Mouse (Mus musculus) liver, embryonic 12.5 days (tissue): ENCODE data around the gene Arfgap2. TPM values are rescaled to one million over a fixed set of nuclear protein-coding genes. Genes with fewer than 3 reads are reported as not detected.

ENCODE experiments used
- ATAC-seq: fragments of 200-750 bp; cut with Nextera tagmentation; 2 replicates; pipeline ENCODE4 v1.8.0; 2017; ENCODE audit warnings: moderate number of reproducible peaks, mild to moderate bottlenecking, moderate library complexity
- H3K27ac ChIP-seq: fragments of 300-500 bp; sonication (generic); 2 replicates; pipeline ENCODE4 v1.5.1; 2016; ENCODE audit warnings: mild to moderate bottlenecking
- H3K27me3 ChIP-seq: fragments of 300-500 bp; sonication (generic); replicated peaks from 2 replicates; pipeline ENCODE4 v1.6.1; 2016; ENCODE audit warnings: mild to moderate bottlenecking, moderate library complexity
- H3K36me3 ChIP-seq: fragments of 300-500 bp; sonication (generic); 2 replicates; pipeline ENCODE4 v1.6.1; 2016; ENCODE audit warnings: mild to moderate bottlenecking, moderate library complexity
- H3K4me1 ChIP-seq: fragments of 300-500 bp; sonication (generic); 2 replicates; pipeline ENCODE4 v1.6.1; 2016
- H3K4me2 ChIP-seq: fragments of 300-500 bp; sonication (generic); 2 replicates; pipeline ENCODE4 v1.6.1; 2016; ENCODE audit warnings: mild to moderate bottlenecking, moderate library complexity
- H3K4me3 ChIP-seq: fragments of 300-500 bp; sonication (generic); 2 replicates; pipeline ENCODE4 v1.5.1; 2016; ENCODE audit warnings: mild to moderate bottlenecking, moderate library complexity
- H3K9ac ChIP-seq: fragments of 300-500 bp; sonication (generic); 2 replicates; pipeline ENCODE4 v1.6.1; 2016; ENCODE audit warnings: mild to moderate bottlenecking, moderate library complexity
- H3K9me3 ChIP-seq: fragments of 300-500 bp; sonication (generic); replicated peaks from 2 replicates; pipeline ENCODE4 v1.6.1; 2016; ENCODE audit warnings: mild to moderate bottlenecking, moderate library complexity
- whole genome bisulfite sequencing: fragments of 180-500 bp; shearing (Covaris S2); methylation state at CpG from one replicate; pipeline ENCODE4 v1.1.7; 2016; ENCODE audit not compliant: insufficient replicate concordance; 5-methylcytosine and 5-hydroxymethylcytosine counted together
- polyA plus RNA-seq: library from polyadenylated mRNA; unstranded; fragments of >200 nt; fragmentation: Nextera tagmentation; extraction: Ambion mirVana; gene quantifications from 2 replicates; pipeline ENCODE4 v1.2.1, GENCODE M21; 2016

The Arfgap2 gene
- polyA plus RNA-seq, 1 experiment from 2014 or later: 80.0 TPM

DNA sequence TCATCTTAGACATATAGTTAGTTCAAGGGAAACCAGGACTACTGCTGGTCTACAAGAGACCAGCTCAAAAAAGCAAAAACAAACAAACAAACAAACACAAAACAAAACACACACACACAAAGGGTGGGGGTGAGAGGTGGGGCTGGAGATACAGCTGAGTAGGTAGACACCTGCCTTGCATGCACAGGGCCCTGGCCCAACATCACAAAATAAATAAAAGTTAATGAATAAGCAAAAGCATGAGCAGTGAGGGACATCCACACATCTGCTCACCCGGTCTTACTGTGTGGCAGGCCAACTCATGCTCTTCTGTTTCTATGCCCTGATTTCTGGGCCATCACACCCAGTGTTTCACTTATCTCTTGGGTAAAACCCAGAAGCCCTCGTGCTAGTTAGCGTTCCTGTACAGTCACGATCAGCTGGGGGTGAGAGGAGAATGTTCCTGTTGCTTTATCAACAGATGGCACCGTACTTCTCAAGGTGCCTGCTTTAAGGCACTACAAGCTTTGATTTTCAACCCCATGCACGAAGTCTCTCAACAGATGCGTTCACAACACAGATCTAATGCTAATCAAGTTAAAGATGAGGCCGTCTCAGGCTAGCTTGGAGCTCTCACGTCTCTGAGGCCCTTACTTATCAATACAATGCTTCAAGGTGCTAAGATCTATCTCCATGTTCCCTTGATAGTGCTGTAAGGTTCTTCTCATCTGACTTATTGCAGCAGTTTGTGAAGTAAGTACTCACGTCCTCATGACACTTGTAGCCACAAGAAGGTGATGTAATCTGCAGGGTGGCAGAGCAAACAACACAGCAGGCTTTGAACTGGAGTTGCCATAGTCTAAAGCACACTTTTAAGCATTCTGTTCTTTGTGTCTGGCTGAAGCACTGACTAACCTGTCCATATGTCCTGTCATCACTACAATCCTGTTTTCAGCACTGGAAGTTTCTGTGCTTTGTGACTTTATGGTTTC lies 56.1 kb downstream of the Arfgap2 start:
- ATAC-seq: no peak; the same call in 1 of the 2 replicates

DNA sequence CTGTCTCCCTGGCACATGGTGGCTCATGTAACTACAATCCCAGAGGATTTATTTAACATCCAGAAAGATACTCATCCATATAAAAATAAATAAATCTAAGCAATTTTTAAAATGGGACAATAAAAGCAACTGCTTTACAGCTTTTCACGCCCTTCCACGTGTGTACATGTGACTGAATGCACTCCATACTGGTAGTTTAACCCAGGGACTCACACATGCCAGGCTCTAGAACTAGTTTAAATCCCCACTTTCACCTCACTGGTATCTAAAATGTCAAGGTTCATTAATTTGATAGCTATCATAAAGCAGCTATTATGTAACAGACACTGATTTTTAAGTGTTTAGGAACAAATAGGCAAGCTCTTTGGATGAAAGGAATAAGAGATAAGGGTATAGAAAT lies 57.1 kb downstream of the Arfgap2 start:
- no peak overlapping the region for H3K4me3 ChIP-seq
- no peak overlapping the region for H3K4me2 ChIP-seq
- H3K9me3 ChIP-seq: no peaks in the 10 kb centered on the region
- 0 out of 2 replicates have a peak, but pooled peaks cover 4% of the 10 kb centered on the region for H3K4me1 ChIP-seq
- no peak overlapping the region for H3K27ac ChIP-seq
- no peak for ATAC-seq
- H3K27me3 ChIP-seq: no peaks in the 10 kb centered on the region
- no peak overlapping the region for H3K9ac ChIP-seq
- H3K36me3 ChIP-seq: no peaks in the 10 kb centered on the region
- WGBS: 74% methylated on average over 2 of the region's 2 CpGs

More for the DNA sequence above, 56.1 kb downstream of the Arfgap2 start:
- Histone ChIP-seq H3K9me3 (no peaks in the 10 kb centered on the region), H3K27ac (no peak overlapping the region), H3K27me3 (no peaks in the 10 kb centered on the region), H3K4me3 (no peak overlapping the region), H3K9ac (no peak overlapping the region), H3K4me2 (no peak overlapping the region), H3K36me3 (no peaks in the 10 kb centered on the region), H3K4me1 (0 out of 2 replicates have a peak, but pooled peaks cover 4% of the 10 kb centered on the region)
- WGBS: 56% methylated on average over 10 of the region's 10 CpGs

DNA sequence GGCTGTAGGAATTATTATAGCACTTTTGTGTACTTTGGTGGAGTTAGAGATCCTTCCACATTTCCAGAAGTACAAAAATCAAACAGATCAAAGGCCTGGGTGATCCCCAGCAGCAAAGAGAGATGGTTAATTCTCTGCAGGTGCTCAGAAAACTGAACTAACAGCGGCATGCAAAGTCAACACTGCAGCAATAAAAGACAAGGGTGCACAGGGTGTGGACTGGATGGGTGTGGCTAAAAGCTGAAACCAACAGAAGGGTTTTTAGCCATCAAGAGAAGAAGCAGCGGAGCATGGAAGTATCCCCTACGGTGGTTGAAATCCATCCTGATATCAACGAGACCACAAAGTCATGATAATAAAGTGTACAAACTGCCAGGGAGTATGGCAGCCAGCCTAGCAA lies 57.7 kb downstream of the Arfgap2 start:
- no peak for ATAC-seq
- no peak overlapping the region for H3K4me2 ChIP-seq
- no peak overlapping the region for H3K4me3 ChIP-seq
- no peak overlapping the region for H3K9ac ChIP-seq
- no peak overlapping the region for H3K27ac ChIP-seq
- H3K4me1 ChIP-seq: 0 out of 2 replicates have a peak, but pooled peaks cover 4% of the 10 kb centered on the region
- H3K9me3 ChIP-seq: no peaks in the 10 kb centered on the region
- no peaks in the 10 kb centered on the region for H3K36me3 ChIP-seq
- WGBS: 40% methylated on average over 4 of the region's 4 CpGs
- H3K27me3 ChIP-seq: no peaks in the 10 kb centered on the region

DNA sequence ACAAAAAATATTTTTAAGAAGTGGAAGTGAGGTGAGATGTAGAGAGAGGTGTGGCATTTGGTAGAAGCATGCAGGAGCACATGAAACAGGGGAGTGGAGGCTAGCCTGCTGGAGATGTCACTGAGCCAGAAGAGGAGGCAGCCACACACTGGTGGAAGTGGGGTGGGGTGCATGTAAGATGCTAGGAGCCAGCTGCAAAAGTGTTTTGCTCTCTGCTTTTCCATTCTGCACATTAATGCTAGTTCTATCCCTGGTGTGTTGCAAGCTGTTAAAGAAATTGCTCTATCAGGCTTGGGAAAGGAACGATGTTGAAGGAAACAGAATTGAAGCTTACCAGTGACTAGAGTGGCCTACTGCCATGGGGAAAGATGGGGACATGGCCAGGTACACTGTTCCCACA lies 59.6 kb downstream of the Arfgap2 start:
- H3K4me3 ChIP-seq: no peak overlapping the region
- H3K27ac ChIP-seq: no peak overlapping the region
- ATAC-seq: no peak
- H3K9ac ChIP-seq: no peak overlapping the region
- H3K4me1 ChIP-seq: 0 out of 2 replicates have a peak, but pooled peaks cover 4% of the 10 kb centered on the region
- H3K27me3 ChIP-seq: no peaks in the 10 kb centered on the region
- no peaks in the 10 kb centered on the region for H3K36me3 ChIP-seq
- WGBS: 73% methylated on average over 1 of the region's 1 CpGs
- H3K4me2 ChIP-seq: no peak overlapping the region
- no peaks in the 10 kb centered on the region for H3K9me3 ChIP-seq

DNA sequence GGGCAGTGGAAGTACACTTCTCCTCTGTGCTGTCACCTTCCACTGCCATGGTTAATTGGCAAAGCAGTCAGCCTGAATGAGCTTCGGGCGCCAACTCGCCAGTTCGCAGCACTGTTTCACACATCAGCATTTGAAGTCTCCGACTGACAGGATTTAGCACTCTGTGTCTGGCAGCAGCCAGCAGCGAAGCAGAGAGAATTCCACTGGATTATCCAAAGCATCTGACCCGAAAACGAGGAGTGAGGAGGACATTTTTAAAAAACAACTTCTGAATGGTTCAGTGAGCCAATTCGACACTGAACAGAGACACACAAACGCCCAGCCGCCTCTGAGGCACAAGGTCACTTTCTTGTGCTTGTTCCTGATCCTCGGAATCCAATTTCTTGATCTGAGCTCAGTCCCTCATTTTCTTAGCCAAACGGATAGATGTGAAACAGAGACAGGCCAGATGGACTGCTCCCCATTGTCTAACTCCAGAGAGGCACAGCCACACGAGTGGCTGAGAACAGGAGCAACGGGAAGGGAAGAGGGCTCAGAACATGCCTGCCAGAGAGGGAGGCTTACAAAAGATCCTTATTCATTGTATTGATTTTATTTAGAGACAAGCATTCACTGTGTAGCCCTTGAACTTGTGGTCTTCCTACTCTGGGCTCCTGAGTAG lies 60.1 kb downstream of the Arfgap2 start:
- Histone ChIP-seq H3K9ac (no peak overlapping the region), H3K4me1 (0 out of 2 replicates have a peak, but pooled peaks cover 4% of the 10 kb centered on the region), H3K27ac (no peak overlapping the region), H3K9me3 (no peaks in the 10 kb centered on the region), H3K4me2 (no peak overlapping the region), H3K4me3 (no peak overlapping the region), H3K36me3 (no peaks in the 10 kb centered on the region), H3K27me3 (no peaks in the 10 kb centered on the region)
- 63% methylated on average over 15 of the region's 15 CpGs for WGBS
- no peak for ATAC-seq

Other genes with a start within 250 kb of the Arfgap2 start
- gene Rapsn, start 229.4 kb upstream of the Arfgap2 start, polyA plus RNA-seq: 0.57 and 0.94 TPM in 2 replicates
- gene Psmc3, start 211.0 kb upstream of the Arfgap2 start, polyA plus RNA-seq: 220 and 223 TPM in 2 replicates
- 15.1 and 15.3 TPM in 2 replicates for gene Slc39a13, start 194.6 kb upstream of the Arfgap2 start, polyA plus RNA-seq
- 16.8 and 18.5 TPM in 2 replicates for gene Spi1, start 182.6 kb upstream of the Arfgap2 start, polyA plus RNA-seq
- 0.23 and 0.39 TPM in 2 replicates for gene Mybpc3, start 146.8 kb upstream of the Arfgap2 start, polyA plus RNA-seq
- gene Madd, start 81.1 kb upstream of the Arfgap2 start, polyA plus RNA-seq: 12.1 and 13.4 TPM in 2 replicates
- 12.9 and 13.5 TPM in 2 replicates for gene Nr1h3, start 62.1 kb upstream of the Arfgap2 start, polyA plus RNA-seq
- gene Acp2, start 62.1 kb upstream of the Arfgap2 start, polyA plus RNA-seq: 9.6 and 10.3 TPM in 2 replicates
- 8.3 and 8.4 TPM in 2 replicates for gene Ddb2, start 28.0 kb upstream of the Arfgap2 start, polyA plus RNA-seq
- 12.3 and 12.4 TPM in 2 replicates for gene Pacsin3, start 9.0 kb upstream of the Arfgap2 start, polyA plus RNA-seq
- gene 1110051M20Rik, start 179.7 kb downstream of the Arfgap2 start, polyA plus RNA-seq: 9.1 and 10.4 TPM in 2 replicates
- 1.0 and 1.2 TPM in 2 replicates for gene Lrp4, start 192.5 kb downstream of the Arfgap2 start, polyA plus RNA-seq